Mouse (Mus musculus): ENCODE results near the gene Rps8. TPM values are rescaled to one million over a fixed set of nuclear protein-coding genes. Genes with fewer than 3 reads are reported as not detected.

Gene Rps8
- total RNA-seq, 2 experiments from 2014 or later: 2,839 to 4,230 TPM

- ATAC-seq (replicated peaks; ENCODE audit: poor library complexity, severe bottlenecking): peak; percentile 33
These were observed 29.3 kb downstream of the Rps8 start, which contains the start of gene Tctex1d4 for GRCm38 (mm10) chr4:117126675-117127290. Gene Tctex1d4, plus strand, starts transcription at chr4:117126794.

GRCm38 (mm10) chr4:117125910-117126674 is 30.0 kb downstream of the Rps8 start:
- peak; percentile 60 for ATAC-seq (replicated peaks; ENCODE audit: poor library complexity, severe bottlenecking)

- no peak for ATAC-seq (replicated peaks; ENCODE audit: poor library complexity, severe bottlenecking)
These were observed 30.6 kb downstream of the Rps8 start, which contains the start of gene Btbd19 for GRCm38 (mm10) chr4:117125348-117125909. Gene Btbd19, minus strand, starts transcription at chr4:117125725.

DNA sequence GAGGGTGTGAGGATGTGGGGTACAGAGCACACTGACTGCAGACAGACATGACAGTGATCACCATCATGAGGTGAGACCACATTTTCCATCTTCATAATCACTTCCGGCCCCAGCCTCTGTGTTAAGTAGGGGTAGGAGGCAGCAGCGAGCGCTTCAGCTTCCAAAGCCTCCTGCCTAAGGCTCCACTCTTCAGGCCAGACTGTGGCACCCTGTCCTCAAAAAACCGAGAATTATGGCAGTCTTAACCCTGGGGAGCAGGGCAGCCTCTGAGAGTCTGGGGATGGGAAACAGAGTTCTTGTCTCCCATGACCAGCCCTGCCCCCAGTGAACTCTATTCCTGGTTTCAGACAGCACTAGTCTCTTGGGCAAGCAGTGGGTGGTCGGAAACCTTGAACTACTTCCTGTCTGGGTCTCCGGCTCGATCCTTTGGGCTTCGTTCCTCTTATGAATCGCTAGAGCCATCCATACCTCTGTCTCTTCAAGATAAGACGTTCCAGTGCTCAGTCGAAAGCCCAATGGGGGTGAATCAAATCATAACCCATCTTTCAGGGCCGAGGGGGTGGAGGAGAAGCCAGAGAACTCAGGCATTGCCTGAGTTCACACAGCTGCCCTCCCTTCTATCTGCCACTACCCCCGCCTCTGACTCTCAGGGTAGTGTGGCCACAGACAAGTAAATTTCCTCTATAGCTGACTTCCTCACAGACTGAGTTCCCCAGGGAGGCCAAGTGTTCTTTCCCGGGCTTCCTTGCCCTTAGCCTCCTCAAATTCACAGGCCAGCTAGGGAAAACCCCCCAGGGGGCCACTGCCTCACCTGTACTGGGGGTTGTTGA is 31.3 kb downstream of the Rps8 start:
- peak; percentile 45 for ATAC-seq (replicated peaks; ENCODE audit: poor library complexity, severe bottlenecking)

DNA sequence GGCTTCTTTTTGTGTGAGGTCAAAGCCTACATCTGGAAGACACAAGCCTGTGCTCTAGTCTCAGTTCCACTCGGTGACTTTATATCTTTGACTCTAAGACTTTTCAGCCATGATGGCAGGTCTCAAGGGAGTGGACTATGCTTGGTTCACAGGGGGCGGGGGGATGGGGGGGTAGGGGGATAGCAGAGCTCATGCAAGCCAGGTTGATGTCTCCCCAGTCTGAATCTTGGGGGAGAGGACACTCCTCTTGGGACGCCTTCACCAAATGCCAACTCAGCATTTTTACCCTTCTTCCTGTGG is 31.9 kb downstream of the Rps8 start:
- ATAC-seq (replicated peaks; ENCODE audit: poor library complexity, severe bottlenecking): no peak

GRCm38 (mm10) chr4:117123546-117124217 is 32.4 kb downstream of the Rps8 start:
- ATAC-seq (replicated peaks; ENCODE audit: poor library complexity, severe bottlenecking): no peak

GRCm38 (mm10) chr4:117122209-117122608 is 33.8 kb downstream of the Rps8 start:
- no peak for ATAC-seq (replicated peaks; ENCODE audit: poor library complexity, severe bottlenecking)

DNA sequence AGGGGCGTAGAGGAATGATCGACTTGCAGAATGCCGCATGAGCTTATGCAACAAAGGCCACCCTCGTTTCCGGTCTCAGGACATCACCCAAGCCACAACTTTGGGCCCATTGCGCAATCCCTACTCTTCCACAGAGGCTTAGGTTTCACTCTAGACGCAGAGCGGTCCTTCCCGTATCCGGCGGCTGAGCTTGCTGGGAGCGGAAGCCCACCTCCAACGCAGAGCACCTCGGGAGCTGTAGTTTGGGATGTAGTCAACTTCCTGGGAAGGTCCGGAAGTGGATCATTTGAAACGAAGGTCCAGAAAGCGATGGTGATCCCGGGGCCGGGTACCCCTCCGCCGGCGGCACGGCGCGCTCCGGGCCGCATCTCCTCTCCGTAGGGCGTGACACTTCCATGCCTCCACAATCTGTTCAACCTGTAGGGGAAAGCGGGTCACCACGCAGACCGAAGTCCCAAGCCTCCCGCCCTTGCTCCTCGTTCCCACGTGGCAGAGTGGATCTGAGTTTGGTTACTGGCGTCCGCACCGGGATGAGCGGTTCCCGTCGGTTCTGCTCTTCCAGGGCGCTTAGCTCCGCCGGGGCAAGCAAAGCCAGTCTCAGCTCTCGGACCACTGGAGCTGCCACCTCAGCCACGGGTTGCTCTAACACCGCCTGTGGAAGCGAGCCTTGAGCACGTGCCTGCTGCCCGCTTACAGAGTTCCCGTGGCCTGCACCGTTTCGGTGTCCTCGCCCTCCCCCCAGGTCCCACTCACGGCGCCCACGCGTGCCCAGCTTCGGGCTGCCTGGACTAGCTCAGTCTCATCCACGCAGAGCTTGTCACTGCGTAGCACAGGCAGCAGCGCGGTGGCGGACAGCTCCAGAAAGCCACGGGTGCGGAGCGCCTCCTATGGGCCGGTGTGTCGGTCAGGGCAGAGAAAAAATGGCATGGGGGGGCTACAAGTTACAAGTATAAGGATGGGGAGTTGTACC is 35.3 kb downstream of the Rps8 start:
- ATAC-seq (replicated peaks; ENCODE audit: poor library complexity, severe bottlenecking): peak; percentile 68

- no peak for ATAC-seq (replicated peaks; ENCODE audit: poor library complexity, severe bottlenecking)
These were observed 36.0 kb downstream of the Rps8 start for GRCm38 (mm10) chr4:117120052-117120444.

DNA sequence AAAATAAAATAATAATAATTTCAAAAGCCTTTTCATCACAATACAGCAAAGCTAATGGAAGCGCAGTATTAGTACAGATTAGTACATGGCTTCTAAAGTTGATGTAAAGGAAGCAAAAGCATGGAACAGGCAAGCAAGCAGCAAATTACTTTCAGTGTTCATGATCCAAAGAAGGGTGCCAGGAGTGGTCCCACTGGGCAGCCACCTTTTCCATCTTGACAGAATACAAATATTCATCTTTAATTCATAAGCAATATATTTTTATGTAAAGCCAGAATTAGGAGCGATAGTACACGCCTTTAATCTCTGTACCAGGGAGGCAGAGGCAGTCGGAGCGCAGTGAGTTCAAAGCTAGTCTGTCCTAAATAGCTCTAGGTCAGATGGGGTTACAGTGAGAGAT is 36.4 kb downstream of the Rps8 start:
- no peak for ATAC-seq (replicated peaks; ENCODE audit: poor library complexity, severe bottlenecking)

DNA sequence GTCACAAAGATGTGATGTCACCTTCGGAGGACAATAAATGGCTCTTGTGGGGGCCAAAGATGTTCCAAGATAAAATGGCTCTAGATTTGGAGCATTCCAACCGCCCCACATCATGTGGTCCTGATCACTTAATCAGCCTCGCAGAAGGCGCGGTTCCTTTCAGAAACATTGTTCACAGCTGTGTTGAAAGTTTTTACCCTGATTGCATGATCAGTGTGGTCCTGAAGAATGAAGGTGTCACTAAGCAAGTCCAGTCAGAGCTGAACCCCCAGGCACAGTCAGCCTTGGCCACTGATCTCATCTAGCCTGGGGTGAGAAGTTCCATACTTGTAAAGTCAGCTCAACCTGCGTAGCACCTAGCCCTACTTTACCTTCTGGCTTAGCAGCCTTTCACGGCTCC is 38.1 kb downstream of the Rps8 start:
- peak; percentile 9; the same call in 1 of the 2 replicates for ATAC-seq (replicated peaks; ENCODE audit: poor library complexity, severe bottlenecking)

- ATAC-seq (replicated peaks; ENCODE audit: poor library complexity, severe bottlenecking): no peak
These were observed 40.5 kb downstream of the Rps8 start for GRCm38 (mm10) chr4:117115592-117115991.

DNA sequence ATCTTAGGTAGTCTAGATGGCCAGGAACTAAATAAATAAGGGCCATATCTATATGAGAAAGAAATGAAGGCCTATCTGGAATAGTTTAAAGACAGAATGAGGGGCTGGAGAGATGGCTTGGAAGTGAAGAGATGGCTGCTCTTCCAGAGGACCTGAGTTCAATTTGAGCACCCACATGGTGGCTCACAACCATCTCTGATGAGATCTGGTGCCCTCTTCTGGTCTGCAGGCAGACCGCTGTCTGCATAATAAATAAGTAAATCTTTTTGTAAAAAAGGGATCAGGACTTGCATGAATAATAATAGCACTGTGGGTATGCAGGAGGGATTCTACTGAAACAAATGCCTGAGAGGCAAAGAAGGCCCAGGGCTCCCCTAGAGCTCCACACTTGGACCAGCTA is 42.8 kb downstream of the Rps8 start:
- ATAC-seq (replicated peaks; ENCODE audit: poor library complexity, severe bottlenecking): no peak

DNA sequence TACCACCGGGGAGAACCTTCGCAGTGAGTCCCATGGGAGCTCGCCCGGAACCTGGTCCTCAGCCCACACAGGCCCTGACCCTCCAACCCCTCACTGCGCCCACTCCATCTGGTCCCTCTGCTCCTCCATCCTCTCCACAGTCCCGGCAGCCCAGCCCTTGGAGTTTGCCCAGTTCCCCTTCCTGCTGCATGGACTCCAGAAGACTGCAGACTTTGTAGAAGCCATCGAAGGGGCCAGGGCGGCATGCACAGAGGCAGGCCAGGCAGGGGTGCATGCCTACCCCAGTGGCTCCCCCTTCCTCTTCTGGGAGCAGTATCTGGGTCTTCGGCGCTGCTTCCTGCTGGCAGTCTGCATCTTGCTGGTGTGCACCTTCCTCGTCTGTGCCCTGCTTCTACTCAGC is 45.1 kb downstream of the Rps8 start:
- no peak for ATAC-seq (replicated peaks; ENCODE audit: poor library complexity, severe bottlenecking)

GRCm38 (mm10) chr4:117110249-117110648 is 45.8 kb downstream of the Rps8 start:
- ATAC-seq (replicated peaks; ENCODE audit: poor library complexity, severe bottlenecking): no peak

DNA sequence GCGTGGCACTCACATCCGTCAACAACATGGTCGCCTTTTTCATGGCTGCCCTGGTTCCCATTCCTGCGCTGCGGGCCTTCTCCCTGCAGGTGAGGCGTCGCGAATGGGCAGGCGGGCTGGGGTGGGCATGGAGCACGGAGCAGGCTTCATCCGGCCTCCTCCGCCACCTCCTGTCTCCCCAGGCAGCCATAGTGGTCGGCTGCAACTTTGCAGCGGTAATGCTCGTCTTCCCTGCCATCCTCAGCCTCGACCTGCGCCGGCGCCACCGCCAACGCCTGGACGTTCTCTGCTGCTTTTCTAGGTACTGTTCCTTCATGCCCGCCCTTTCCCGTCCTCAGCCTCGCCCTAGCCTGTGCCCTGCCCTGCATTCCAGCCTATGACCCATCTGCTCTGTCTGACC is 46.7 kb downstream of the Rps8 start:
- no peak for ATAC-seq (replicated peaks; ENCODE audit: poor library complexity, severe bottlenecking)

GRCm38 (mm10) chr4:117108524-117108849 is 47.6 kb downstream of the Rps8 start:
- ATAC-seq (replicated peaks; ENCODE audit: poor library complexity, severe bottlenecking): no peak

- no peak for ATAC-seq (replicated peaks; ENCODE audit: poor library complexity, severe bottlenecking)
These were observed 48.1 kb downstream of the Rps8 start for GRCm38 (mm10) chr4:117107813-117108523.

DNA sequence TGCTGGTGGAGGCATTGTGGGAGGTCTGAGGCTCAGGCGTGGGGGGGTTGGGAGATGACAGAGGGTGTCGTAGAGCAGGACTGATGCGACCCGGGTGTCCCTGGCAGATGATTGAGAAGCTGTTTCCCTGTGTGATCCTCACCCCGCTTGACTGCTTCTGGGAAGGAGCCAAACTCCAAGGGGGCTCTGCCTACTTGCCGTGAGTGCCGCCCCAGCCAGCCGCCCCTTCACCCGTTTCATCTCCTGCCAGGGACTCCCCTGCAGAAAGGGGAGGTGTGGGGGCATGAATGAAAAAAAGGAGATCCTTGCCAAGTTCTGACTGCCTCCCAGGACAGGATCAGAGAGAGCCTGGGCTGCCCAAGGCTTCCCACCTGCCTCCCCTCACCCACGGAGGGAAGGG is 50.9 kb downstream of the Rps8 start:
- ATAC-seq (replicated peaks; ENCODE audit: poor library complexity, severe bottlenecking): no peak
